Mouse (Mus musculus) forebrain, embryonic 11.5 days (tissue): ENCODE measurements at regions not wholly inside any gene's neighbourhood (a gene's known extent, or its start where the extent isn't known, plus 50 kb on each side); places are given as distances from the start of the nearest gene placed in this dataset.
"Not testable (repeated sequence)": the region's sequence is repeated elsewhere in the genome, so short reads cannot be mapped to it uniquely, and the experiment has no call there.

ENCODE experiments used
- ATAC-seq: fragments of 200-750 bp; cut with Nextera tagmentation; replicated peaks from 2 replicates; pipeline ENCODE4 v1.8.0; 2017; ENCODE audit warnings: moderate TSS enrichment; ENCODE audit not compliant: low FRiP score
- DNase-seq: peaks from one replicate; pipeline ENCODE4 v3.0.0-alpha.2; 2017; ENCODE audit warnings: low spot score
- H3K27ac ChIP-seq: fragments of 300-500 bp; sonication (generic); 2 replicates; pipeline ENCODE4 v1.5.1; 2014; ENCODE audit warnings: low read depth, low read length
- H3K27me3 ChIP-seq: fragments of 300-500 bp; sonication (generic); 2 replicates; pipeline ENCODE4 v1.6.1; 2014; ENCODE audit warnings: mild to moderate bottlenecking, low read length, mixed read lengths; ENCODE audit not compliant: control insufficient read depth, insufficient read depth
- H3K36me3 ChIP-seq: fragments of 300-500 bp; sonication (generic); 2 replicates; pipeline ENCODE4 v1.6.1; 2014; ENCODE audit warnings: mild to moderate bottlenecking, low read length, moderate library complexity, mixed read lengths; ENCODE audit not compliant: control insufficient read depth, insufficient read depth
- H3K4me1 ChIP-seq: fragments of 300-500 bp; sonication (generic); replicated peaks from 2 replicates; pipeline ENCODE4 v1.6.1; 2014; ENCODE audit warnings: low read length, mixed read lengths; ENCODE audit not compliant: control insufficient read depth, insufficient read depth
- H3K4me2 ChIP-seq: fragments of 300-500 bp; sonication (generic); 2 replicates; pipeline ENCODE4 v1.6.1; 2014; ENCODE audit warnings: low read depth, mild to moderate bottlenecking, low read length, moderate library complexity, mixed read lengths; ENCODE audit not compliant: severe bottlenecking
- H3K4me3 ChIP-seq: fragments of 300-500 bp; sonication (generic); 2 replicates; pipeline ENCODE4 v1.5.1; 2014; ENCODE audit warnings: low read depth, low read length
- H3K9ac ChIP-seq: fragments of 300-500 bp; sonication (generic); 2 replicates; pipeline ENCODE4 v1.6.1; 2014; ENCODE audit warnings: low read length
- H3K9me3 ChIP-seq: fragments of 300-500 bp; sonication (generic); 2 replicates; pipeline ENCODE4 v1.6.1; 2016; ENCODE audit warnings: low read length, mixed read lengths; ENCODE audit not compliant: control insufficient read depth
- WGBS: fragments of 180-500 bp; shearing (Covaris S2); extraction: QIAGEN DNeasy Blood & Tissue Kit; methylation state at CpG from one replicate; pipeline ENCODE4 v1.1.7; 2014; 5-methylcytosine and 5-hydroxymethylcytosine counted together

DNA sequence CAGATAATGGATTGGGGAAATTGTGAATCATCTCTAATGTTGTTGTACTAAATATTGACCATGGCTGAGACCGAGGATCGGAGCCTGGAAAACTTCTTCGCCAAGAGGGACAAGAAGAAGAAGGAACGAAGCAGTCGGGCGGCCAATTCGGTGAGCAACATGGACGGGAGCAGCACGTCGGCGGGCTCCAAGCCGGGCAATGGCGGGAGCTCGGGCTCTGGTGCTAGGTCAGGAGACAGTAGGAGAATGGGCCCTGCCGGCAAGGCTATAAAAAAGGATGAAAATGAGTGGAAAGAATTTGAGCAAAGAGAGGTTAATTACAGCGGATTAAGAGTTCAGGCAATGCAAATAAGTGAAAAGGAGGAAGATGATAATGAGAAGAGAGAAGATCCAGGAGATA lies 55.0 kb upstream of the Zfp990 start:
- 89% methylated on average over 16 of the region's 16 CpGs for whole genome bisulfite sequencing
- H3K4me2 ChIP-seq, H3K27ac ChIP-seq, H3K27me3 ChIP-seq, H3K4me3 ChIP-seq, H3K36me3 ChIP-seq, ATAC-seq, H3K4me1 ChIP-seq, DNase-seq, H3K9ac ChIP-seq, H3K9me3 ChIP-seq: not testable (repeated sequence)

DNA sequence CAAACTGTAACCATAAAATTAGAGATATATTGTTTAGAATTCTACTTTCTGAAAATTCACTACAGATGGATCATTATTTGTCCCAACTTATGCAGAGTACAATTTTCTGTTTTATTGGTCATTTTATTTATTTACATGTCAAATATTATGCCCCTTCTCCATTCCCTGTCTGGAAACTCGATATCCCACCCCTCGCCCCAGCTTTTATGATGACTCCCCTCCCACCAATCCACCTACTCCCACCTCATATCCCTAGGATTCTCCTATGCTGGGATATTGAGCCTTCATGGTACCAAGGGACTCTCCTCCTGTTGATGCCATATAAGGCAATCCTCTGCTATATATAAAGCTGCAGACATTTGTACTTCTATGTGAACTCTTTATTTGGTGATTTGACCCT lies 62.0 kb upstream of the Zfp990 start:
- no peak for ATAC-seq
- WGBS = 81% methylated on average over 2 of the region's 2 CpGs
- no peak for DNase-seq
- Histone ChIP-seq H3K9ac (no peak overlapping the region), H3K36me3 (peaks cover 3% of the 10 kb centered on the region; the same call in 1 of the 2 replicates), H3K27me3 (no peaks in the 10 kb centered on the region), H3K4me3 (no peak overlapping the region), H3K4me2 (no peak overlapping the region), H3K9me3 (peaks cover 11% of the 10 kb centered on the region), H3K27ac (no peak overlapping the region), H3K4me1 (no peaks in the 10 kb centered on the region)

GRCm38 (mm10) chr4:145436718-145437117 lies 73.8 kb upstream of the Zfp990 start:
- DNase-seq, H3K9ac ChIP-seq, H3K4me2 ChIP-seq, H3K4me1 ChIP-seq, H3K36me3 ChIP-seq, H3K4me3 ChIP-seq, H3K27ac ChIP-seq, H3K27me3 ChIP-seq, ATAC-seq: not testable (repeated sequence)
- peaks cover 18% of the 10 kb centered on the region for H3K9me3 ChIP-seq
- whole genome bisulfite sequencing = 79% methylated on average over 1 of the region's 1 CpGs

DNA sequence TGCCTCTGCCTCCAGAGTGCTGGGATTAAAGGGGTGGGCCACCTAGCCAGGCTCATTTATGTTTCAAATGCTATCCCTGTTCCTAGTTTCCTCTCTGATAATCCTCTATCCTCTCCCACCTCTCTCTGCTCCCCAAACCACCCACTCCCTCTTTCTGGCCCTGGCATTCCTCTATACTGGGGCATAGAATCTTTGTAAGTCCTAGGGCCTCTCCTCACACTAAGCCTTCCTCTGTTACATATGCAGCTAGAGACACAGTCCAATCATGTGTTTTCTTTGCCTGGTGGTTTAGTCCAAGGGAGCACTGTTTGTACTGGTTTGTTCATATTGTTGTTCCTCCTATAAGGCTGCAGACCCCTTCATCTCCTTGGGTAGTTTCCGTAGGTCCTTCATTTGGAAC lies 76.0 kb upstream of the Zfp990 start:
- H3K9ac ChIP-seq = no peak overlapping the region
- H3K4me3 ChIP-seq = no peak overlapping the region
- no peaks in the 10 kb centered on the region for H3K4me1 ChIP-seq
- no peak overlapping the region for H3K27ac ChIP-seq
- peaks cover 14% of the 10 kb centered on the region; the same call in 1 of the 2 replicates for H3K9me3 ChIP-seq
- ATAC-seq = no peak
- H3K4me2 ChIP-seq = no peak overlapping the region
- no peaks in the 10 kb centered on the region for H3K36me3 ChIP-seq
- no peak for DNase-seq
- H3K27me3 ChIP-seq = no peaks in the 10 kb centered on the region
- WGBS = 89% methylated on average over 1 of the region's 1 CpGs

- Histone ChIP-seq H3K27me3 (no peaks in the 10 kb centered on the region), H3K4me1 (no peaks in the 10 kb centered on the region), H3K27ac (no peak overlapping the region), H3K36me3 (no peaks in the 10 kb centered on the region), H3K4me2 (no peak overlapping the region), H3K9ac (no peak overlapping the region), H3K9me3 (peaks cover 14% of the 10 kb centered on the region; the same call in 1 of the 2 replicates), H3K4me3 (no peak overlapping the region)
- WGBS = 77% methylated on average over 6 of the region's 6 CpGs
- DNase-seq = no peak
- ATAC-seq = no peak
Measured at GRCm38 (mm10) chr4:145434071-145434470, 76.5 kb upstream of the Zfp990 start.

DNA sequence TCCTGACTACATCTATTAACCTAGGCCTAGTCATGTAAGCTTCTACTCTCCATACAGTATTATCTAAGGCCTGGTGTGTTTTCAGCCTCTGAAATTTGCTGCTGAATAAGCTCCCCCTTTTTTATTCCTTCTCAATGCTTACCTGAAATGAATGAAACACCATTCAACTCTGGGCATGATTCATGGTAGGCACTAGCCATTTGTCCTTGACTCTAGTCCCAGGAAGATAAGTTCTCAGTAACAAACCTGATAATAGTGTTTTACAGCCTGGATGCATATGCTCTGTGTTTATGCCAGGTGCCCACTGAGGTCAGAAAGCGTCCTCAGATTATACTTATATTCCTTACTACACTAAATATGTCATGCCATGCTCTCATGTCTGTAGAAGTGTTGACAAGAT lies 77.3 kb upstream of the Zfp990 start:
- H3K9me3 ChIP-seq = peaks cover 14% of the 10 kb centered on the region; the same call in 1 of the 2 replicates
- not testable (repeated sequence) for H3K9ac ChIP-seq, ATAC-seq, H3K27me3 ChIP-seq, H3K4me2 ChIP-seq, DNase-seq, H3K4me1 ChIP-seq, H3K27ac ChIP-seq, H3K4me3 ChIP-seq, H3K36me3 ChIP-seq
- 56% methylated on average over 1 of the region's 1 CpGs for WGBS

DNA sequence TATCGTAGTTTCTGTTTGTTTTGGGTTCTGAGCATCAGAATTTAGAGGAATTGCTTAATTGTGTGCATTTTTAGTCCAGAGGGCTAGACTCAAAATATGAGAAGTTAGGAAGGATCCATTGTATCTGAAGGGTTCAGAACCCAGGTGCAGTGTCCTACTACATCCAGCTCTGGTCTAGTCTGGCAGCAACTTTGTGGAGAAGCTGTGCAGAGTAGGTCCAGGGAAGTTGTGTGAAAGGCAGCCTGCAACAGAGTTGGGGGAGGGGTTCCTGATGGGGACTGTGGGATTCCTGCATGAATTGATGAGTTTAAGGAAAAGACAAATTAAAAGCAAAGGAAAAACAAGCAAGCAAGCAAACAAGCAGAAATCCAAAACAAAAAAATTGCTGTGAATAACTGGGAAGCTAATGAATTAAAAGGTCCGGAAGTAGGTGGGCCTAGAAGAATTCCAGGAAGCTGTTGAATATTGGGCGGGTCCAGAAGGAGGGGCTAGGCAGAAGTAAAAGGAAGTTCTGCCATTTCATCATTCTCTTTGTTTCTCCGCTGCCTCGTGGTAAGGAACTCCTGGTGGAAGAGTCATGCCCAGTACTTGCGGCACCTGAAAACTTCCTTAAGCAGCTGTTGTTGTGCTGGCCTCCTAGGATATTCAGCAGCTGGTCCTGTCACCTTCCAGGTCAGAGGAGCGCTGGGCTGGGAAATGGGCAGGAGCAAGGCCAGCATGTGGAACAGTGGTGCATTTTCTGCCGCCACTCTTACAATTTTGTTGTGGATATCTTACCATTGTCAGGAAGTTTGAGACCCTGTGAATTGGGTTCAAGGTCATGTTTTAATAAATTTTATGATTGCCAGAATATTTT lies 78.4 kb upstream of the Zfp990 start:
- Histone ChIP-seq H3K27me3 (no peaks in the 10 kb centered on the region), H3K9me3 (peaks cover 14% of the 10 kb centered on the region; the same call in 1 of the 2 replicates), H3K9ac (no peak overlapping the region), H3K36me3 (no peaks in the 10 kb centered on the region), H3K4me1 (no peaks in the 10 kb centered on the region), H3K4me3 (no peak overlapping the region), H3K4me2 (no peak overlapping the region), H3K27ac (no peak overlapping the region)
- DNase-seq (no peak), ATAC-seq (no peak)
- whole genome bisulfite sequencing = 71% methylated on average over 8 of the region's 8 CpGs

DNA sequence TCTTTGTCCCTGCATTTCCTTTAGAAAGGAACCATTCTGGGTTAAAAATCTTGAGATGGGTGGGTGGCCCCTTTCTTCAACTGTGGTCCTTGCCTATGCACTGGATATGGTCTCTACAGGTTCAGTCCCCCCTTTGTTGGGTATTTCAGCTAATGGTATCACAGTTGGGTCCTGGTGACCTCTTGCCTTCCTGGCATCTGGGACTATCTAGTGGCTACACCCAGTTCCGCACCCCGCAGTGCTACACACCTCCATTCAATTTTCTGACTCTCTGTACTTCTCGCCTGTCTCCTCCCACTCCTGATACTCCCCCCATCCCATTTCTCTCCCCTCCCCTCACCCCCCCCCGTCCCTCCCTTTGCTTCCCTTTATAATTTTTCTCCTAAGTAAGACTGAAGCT lies 92.7 kb upstream of the Zfp990 start:
- H3K36me3 ChIP-seq, H3K4me1 ChIP-seq, DNase-seq, H3K4me3 ChIP-seq, H3K9ac ChIP-seq, H3K4me2 ChIP-seq, ATAC-seq, H3K9me3 ChIP-seq, H3K27ac ChIP-seq, H3K27me3 ChIP-seq: not testable (repeated sequence)
- 72% methylated on average over 4 of the region's 4 CpGs for WGBS

- H3K4me1 ChIP-seq = no peaks in the 10 kb centered on the region
- ATAC-seq = no peak
- H3K9ac ChIP-seq = no peak overlapping the region
- H3K27ac ChIP-seq = no peak overlapping the region
- H3K36me3 ChIP-seq = no peaks in the 10 kb centered on the region
- H3K4me3 ChIP-seq = no peak overlapping the region
- WGBS = 78% methylated on average over 1 of the region's 1 CpGs
- H3K4me2 ChIP-seq = no peak overlapping the region
- peaks cover 3% of the 10 kb centered on the region; the same call in 1 of the 2 replicates for H3K9me3 ChIP-seq
- DNase-seq = no peak
- no peaks in the 10 kb centered on the region for H3K27me3 ChIP-seq
Measured at GRCm38 (mm10) chr4:145411141-145411540, 96.2 kb upstream of the Tnfrsf8 start.
